Mouse (Mus musculus) cerebellum, adult 9-11 months (tissue): ENCODE results near the gene Ythdf2.
"Not testable (repeated sequence)": the region's sequence is repeated elsewhere in the genome, so short reads cannot be mapped to it uniquely, and the experiment has no call there.

Source experiments
- DNase-seq: peaks from one replicate; pipeline ENCODE4 v3.0.0; 2022

Gene Ythdf2

DNA sequence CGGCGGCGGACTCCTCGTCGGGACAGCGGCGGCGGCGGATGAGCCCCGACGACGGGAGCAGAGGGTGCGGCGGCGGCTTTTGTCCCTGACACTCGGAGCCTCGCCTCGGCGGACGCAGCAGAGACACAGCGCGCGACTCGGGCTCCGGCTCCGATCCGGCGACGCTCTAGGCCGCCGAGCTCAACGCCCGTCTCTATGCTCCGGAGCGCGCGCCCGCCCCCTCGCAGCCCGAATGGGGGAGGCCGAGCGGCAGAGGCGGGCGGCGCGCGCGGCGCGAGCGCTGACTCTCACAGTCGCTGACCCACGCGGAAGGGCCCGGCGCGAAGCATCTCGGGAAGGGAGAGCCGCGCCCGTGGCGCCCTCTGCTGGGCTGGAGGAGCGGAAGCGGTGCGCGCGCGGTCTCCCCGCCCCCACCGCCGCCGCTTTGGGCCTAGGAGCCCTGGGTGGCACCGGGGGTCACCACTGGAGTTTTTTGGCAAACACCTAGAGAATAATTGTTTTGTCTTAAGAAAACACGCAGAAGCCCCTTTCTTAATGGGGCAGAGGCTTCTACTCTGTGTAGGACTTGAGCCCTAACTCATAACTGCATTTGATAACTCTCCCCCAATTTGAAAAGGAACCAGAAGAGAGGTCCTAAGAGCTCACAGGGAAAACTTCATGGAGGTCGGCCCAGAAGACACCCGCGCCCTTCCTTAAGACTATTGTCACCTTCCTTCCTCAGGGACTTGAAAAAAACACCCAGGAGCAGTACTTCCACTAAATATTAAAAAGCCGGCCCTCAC lies at the start of gene Ythdf2:
Gene Ythdf2 (minus strand): TSS at position 351 of the 782 bp plus-strand sequence.
- peak; percentile 96 for DNase-seq

GRCm38 (mm10) chr4:132260404-132261379 lies 48.6 kb upstream of the Ythdf2 start:
- peak; percentile 59 for DNase-seq

DNA sequence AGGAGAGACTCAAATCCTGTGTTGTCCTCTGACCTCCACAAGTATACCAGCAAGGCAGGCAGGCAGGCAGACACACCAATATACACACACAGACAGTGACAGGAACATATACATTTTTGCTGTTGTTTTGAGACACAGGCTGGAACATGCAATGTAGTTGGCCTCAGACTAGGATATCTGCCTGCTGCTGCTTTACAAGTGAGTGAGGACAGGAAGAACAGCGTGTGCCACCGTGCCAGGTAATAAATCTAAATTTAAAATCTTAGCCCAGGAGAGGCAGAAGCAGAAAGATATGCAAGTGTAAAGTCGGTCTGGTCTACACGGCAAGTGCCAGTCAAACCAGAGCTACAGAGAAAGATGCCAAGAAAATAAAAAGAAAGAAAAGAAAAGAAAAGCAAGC lies 47.1 kb upstream of the Ythdf2 start:
- no peak for DNase-seq

GRCm38 (mm10) chr4:132256384-132256783 lies 44.3 kb upstream of the Ythdf2 start:
- DNase-seq = no peak

GRCm38 (mm10) chr4:132254986-132255385 lies 42.9 kb upstream of the Ythdf2 start:
- no peak for DNase-seq

DNA sequence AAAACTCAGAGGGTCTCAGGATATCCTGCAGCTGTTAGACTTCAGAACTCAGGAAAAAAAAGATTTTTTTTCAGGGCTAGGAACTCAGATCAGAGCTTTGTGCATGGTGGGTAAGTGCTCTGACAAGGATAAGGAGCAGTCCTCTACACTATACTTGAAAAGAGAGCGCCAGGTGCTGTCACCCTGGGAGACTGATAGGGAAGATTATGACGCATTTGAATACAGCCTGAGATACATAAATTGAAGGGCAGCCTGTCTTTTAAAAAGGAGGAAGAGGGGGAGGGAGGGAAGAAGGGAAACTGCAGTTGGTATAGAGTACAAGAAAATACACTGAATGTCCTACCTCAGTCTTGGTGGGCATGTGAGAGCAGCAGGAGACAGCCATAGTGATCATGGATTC lies 41.5 kb upstream of the Ythdf2 start:
- no peak for DNase-seq

DNA sequence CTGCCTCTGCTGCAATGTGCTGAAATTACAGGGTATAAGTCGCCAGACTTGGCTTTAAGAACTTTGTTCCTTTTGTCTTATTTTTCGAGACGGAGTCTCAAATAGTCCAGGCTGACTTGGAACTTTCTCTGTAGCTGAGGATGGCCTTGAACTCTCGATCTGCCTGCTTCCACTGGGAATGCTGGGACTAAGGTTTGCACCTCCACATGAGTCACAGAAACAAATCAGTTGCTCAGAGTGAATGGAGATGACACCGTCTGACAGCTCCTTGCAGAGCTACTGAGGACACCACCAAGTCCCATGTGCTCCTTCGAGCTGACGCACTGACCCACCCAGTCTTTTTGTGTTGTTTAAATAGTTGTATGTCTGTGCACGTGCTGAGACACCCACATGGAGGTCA lies 41.0 kb upstream of the Ythdf2 start:
- no peak for DNase-seq

DNA sequence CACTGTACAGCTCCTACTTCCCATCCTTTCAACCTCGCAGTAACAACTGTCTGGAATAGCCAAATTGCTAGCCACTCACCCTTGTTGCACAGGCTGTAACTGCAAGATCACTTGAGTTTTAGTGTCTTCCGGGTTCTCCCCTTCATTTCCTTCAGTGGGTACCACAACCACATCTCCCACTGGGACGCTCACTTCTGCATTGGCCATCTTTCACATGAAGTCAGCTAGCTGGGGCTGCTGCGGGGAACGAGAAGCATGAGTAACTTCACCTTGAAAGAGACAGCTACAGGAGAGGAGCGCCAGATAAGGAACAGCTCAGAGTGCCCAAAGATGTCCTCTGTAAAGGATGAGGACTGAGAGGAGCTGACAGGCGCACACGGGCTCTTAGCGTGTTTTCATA lies 39.5 kb upstream of the Ythdf2 start:
- DNase-seq = no peak

DNA sequence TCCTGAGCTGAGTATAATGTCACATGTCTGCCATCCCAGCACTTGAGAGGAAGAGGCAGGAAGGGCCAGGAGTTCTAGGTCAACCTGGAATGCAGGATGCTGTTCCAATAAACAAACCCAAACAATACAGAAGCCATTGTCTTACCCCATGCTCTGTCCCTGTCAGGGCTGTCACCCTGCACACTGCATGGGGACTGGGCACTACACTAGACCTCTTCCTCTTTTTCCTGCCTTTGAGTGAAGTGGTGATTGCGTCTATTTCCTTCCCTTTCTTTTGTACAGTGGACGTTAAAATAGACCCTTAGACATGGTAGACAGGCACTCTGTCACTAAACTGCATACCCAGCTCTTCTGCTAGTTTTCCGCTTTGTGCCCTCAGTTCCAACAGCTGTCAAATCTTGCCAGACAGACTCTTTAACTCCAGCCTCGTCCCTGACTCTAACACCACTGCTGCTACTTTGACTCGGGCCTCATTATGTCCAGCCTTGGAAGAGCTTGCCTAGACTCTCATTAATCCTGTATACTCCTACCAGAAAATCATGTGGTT lies 35.4 kb upstream of the Ythdf2 start:
- no peak for DNase-seq

DNA sequence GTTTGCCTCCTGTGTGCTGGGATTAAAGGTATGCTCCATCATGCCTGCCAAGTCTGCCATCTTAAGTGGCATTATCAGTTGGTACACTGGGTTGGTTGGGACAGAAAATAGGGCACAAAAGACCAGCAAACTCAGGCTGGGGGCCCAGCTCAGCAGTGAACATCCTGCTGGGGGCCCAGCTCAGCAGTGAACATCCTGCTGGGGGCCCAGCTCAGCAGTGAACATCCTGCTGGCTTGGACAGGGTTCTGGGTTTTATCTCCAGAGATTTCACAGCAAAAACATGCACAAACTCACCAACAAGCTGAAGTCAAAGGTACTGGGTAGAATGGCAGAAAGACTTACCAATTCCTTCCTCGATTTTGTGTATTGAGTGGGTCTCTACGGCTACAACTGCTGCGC lies 33.5 kb upstream of the Ythdf2 start:
- DNase-seq = no peak

DNA sequence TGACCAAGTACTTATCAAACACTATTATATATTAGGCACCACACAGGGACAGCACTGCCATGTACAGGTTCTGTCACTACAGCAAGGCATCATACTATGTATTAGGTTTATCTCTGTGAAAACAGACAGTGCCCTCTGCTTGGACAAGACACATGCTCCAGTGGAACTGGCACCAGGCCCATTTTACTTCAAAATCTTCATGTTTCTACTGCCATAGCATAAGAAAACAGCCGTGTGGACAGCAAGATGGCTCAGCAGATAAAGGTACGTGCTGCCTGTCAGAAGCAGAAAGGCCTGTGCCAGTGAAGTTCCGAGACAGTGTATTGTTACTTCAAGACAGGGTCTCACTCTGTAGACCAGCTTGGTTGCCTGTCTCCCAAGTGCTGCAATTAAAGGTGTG lies 29.1 kb upstream of the Ythdf2 start:
- DNase-seq = no peak

GRCm38 (mm10) chr4:132240367-132240766 lies 28.3 kb upstream of the Ythdf2 start:
- DNase-seq = no peak

DNA sequence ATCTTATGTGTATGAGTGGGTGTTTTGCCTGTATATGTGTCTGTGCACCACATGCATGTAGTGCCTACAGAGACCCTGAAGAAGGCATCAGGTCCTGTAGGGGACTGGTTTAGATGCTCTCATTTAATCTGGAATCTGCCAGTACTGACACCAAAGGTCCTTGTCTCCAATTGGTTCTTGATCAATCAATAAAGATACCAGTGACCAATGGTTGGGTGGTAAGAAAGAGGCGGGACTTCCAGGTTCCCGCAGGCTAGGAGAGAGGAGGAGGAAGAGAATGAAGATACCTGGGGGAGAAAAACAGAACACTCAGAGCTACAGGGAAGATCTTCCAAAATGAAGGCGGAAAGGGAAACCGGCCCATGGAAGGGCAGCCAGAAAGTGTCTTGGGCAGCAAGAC lies 26.3 kb upstream of the Ythdf2 start:
- DNase-seq = no peak

DNA sequence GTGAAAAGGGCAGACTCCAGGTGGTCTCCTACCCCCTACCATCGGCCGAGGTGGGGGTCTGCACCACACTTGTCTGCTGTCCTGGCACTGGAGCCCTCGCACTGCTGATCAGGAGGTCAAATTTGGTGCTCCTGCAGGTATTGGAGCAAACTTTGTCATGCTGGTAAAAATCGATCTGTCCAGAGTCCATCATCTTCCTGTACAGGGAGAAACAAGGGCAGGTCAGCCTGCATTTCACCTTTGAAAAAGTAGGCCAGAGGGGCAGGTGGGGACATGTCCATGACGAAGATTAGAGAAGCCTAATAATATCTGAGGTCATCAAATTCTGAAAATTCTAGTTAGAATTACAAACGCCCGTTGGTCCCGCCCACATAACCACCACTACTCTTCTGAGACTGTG lies 22.6 kb upstream of the Ythdf2 start:
- no peak for DNase-seq

DNA sequence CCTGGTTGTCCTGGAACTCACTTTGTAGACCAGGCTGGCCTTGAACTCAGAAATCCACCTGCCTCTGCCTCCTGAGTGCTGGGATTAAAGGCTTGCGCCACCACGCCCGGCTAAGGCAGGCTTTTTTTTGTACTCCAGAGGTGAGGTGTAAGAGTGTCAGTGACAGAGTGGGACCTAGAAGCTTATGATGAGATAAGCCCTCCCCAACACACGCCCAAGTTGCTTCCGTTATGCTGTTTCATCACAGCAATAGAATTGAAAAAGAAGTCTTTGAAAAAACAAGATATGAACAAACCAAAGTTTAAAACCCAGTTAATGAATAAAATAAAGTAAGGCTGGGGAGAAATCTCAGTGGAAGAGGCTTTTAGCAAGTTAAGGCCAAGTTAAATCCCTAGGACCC lies 18.3 kb upstream of the Ythdf2 start:
- DNase-seq = no peak

DNA sequence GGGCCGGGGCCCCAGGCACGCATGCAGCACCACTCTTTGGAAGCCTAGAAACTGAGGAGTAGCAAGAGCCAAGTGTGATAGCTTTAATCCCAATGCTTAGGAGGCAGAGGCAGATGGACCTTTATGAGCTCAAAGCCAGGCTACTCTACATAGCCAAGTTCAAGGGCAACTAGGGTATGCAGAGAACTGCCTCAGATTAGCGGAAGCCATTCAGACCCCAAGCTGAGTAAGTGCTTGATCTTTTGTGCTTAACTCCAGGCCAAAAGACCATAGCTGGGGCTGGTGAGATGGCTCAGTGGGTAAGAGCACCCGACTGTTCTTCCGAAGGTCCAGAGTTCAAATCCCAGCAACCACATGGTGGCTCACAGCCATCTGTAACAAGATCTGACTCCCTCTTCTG lies 9.9 kb upstream of the Ythdf2 start:
- not testable (repeated sequence) for DNase-seq

DNA sequence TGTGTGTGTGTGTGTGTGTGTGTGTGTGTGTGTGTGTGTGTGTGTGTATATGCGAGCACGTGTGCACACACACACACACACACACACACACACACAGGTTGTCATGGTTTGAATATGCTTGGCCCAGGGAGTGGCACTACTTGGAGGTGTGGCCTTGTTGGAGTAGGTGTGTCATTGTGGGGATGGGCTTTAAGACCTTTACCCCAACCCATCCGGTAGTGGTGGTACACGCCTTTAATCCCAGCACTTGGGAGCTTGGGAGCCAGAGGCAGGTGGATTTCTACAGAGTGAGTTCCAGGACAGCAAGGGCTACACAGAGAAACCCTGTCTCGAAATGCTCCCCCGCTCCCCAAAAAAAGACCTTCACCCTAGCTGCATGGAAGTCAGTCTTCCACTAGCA lies 6.3 kb upstream of the Ythdf2 start:
- DNase-seq = not testable (repeated sequence)

- DNase-seq = no peak
Measured at GRCm38 (mm10) chr4:132217781-132218180, 5.7 kb upstream of the Ythdf2 start.

DNA sequence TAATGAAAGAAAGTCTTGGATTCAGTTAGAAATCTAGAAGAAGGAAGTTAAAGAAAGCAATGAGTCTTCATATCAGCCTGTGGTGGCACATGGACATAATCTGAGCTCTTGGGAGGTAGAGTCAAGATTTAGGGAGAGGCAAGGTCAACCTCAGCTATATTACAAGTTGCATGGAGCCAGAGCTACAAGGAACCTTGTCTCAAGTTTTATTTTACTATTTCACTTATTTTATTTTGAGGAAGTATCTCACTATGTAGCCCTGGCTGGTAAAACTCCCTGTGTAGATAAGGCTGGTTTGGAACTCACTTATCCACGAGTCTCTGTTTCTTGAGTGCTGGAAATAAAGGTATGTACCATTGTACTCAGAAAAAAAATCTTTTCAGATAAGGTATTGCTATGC lies 4.5 kb upstream of the Ythdf2 start:
- no peak for DNase-seq

DNA sequence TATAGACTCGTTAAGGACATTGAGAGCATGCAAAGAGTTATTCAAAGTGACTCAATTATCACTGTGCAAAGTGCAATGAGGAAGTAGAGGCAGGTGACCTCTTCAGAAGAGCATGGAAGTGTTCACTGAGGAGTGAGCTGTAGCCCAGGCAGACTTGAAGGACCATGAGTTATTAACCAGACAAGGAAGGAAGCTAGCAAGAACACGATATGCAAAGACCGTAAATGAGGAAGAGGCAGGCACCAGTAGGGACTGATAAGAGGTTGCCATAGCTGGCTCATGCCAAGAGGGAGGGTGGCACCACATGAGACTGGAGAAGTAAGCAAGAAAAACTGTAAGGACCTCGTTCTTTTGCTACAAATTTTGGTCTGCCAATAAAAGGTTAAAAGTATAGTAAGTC lies 2.7 kb upstream of the Ythdf2 start:
- no peak for DNase-seq

- peak; percentile 37 for DNase-seq
Measured at GRCm38 (mm10) chr4:132211091-132211942, 786 bp downstream of the Ythdf2 start.

- no peak for DNase-seq
Measured at GRCm38 (mm10) chr4:132210325-132210724, 1.8 kb downstream of the Ythdf2 start.

DNA sequence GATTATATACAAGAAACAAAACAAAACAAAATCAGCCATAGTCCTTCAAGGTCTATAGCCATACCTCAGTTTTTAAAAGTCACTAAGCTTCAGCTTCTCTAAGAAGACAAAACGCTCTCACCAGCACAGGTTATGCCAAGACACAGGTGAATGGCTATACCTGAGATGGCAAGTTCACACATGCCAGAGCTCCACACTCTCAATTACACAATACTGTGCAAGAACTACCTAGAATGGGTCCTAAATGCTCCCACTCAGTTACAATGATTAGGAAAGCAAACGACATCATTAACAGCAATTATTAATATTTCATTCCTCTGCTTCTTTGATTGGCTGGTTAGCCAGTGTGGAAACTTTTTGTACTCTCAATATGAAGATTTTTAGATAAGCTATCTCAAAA lies 2.8 kb downstream of the Ythdf2 start:
- no peak for DNase-seq
